Mouse (Mus musculus): ENCODE results near the gene Map4k4. TPM values are rescaled to one million over a fixed set of nuclear protein-coding genes. Genes with fewer than 3 reads are reported as not detected.

Gene Map4k4
- total and polyA plus RNA-seq, 3 experiments = 0.04 to 0.21 TPM; not detected in 1

DNA sequence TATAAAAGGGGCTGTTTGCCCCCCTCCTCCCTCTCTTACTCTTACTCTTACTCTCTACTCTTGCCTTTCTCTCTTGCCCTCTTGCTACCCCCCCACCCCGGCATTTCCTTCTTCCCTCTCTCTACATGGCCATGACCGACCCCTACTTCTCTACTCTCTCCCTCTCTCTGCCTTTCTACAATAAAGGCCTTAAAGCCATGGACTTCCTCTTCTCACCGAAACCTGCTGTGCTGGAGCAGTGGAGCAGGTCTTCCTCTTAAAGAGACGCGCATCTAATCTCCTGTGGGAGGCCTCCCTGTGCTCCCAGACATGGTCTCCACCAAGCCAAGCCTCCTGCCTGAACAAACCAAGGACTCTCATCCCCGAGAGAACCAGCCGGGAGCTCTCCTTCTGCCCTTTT, 154.3 kb downstream of the Map4k4 start:
- Histone ChIP-seq H3K4me1 (ENCODE audit: control insufficient read depth in 1 of 2, insufficient read depth in 2 of 2, low read length in 2 of 2) (no peaks in the 10 kb centered on the region), H3K9ac (ENCODE audit: control insufficient read depth, low read depth, low read length, poor library complexity, severe bottlenecking) (no peak overlapping the region), H3K36me3 (ENCODE audit: control insufficient read depth in 1 of 2, insufficient read depth in 2 of 2, low read length in 2 of 2) (no peaks in the 10 kb centered on the region), H3K4me3 (ENCODE audit: control insufficient read depth in 1 of 2, insufficient read depth in 1 of 2, low read depth in 2 of 2, low read length in 2 of 2) (no peak overlapping the region), H3K27ac (ENCODE audit: control insufficient read depth, low read depth, low read length) (no peak overlapping the region), H3K79me2 (ENCODE audit: control insufficient read depth, insufficient read depth, low read length, poor library complexity) (no peaks in the 10 kb centered on the region), H3K9me3 (replicated peaks; ENCODE audit: insufficient read depth, low read length) (no peaks in the 10 kb centered on the region), H3K27me3 (ENCODE audit: control insufficient read depth in 1 of 2, insufficient read depth in 2 of 2, low read length in 2 of 2) (no peaks in the 10 kb centered on the region)
- TF ChIP-seq EP300 (IDR thresholded peaks at IDR 0.05; ENCODE audit: low read depth in 1 of 2, low read length in 2 of 2) = no peak
- DNase-seq (ENCODE audit: low read depth, low spot score) = no peak

DNA sequence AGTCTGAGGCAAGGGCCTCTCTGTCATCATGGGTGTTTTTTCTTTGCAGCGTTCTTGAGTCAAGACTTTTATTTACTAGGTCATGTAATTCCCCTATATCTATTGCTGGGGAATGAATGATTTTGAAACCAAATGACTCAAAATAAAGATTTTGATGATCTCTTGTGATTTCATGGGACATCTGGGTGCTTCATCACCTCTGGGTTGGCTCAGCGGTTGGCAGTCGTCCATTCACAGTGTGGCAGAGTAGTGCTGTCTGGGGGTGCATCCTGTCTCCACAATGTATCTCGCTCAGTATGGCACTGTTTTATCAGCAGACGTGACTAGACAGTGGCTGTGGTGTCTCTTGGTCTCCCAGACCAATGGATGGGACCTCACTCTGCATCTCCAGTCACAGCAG, 155.2 kb downstream of the Map4k4 start:
- Histone ChIP-seq H3K4me1 (ENCODE audit: control insufficient read depth in 1 of 2, insufficient read depth in 2 of 2, low read length in 2 of 2) (no peaks in the 10 kb centered on the region), H3K79me2 (ENCODE audit: control insufficient read depth, insufficient read depth, low read length, poor library complexity) (no peaks in the 10 kb centered on the region), H3K9ac (ENCODE audit: control insufficient read depth, low read depth, low read length, poor library complexity, severe bottlenecking) (no peak overlapping the region)

DNA sequence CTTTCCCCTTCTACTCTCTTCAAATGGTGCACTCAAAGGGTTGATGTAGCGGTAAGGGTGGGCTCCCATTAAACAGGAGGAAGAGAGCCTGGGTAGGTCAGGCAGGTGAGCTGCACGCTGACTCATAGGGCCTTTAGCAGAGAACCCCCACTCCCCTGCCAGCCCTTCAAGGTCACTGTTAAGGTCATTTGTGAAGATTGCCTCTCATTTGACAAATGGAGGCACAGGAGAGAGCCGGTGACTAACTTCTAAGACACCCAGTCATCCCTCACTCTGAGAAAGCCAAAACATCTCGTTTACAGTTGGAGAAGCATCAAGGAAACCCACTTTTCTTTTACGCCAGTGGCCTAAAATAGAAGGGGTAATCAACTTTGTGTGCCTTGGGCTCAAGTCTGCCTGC, 156.6 kb downstream of the Map4k4 start:
- TF ChIP-seq NELFE (IDR thresholded peaks at IDR 0.05; ENCODE audit: low read depth, low read length) = no peak
- no peak for TF ChIP-seq POLR2AphosphoS2 (IDR thresholded peaks at IDR 0.05; ENCODE audit: low read length)
- no peaks in the 10 kb centered on the region for H3K36me3 ChIP-seq (ENCODE audit: control insufficient read depth in 1 of 2, insufficient read depth in 2 of 2, low read length in 2 of 2)
- no peak overlapping the region for H3K27ac ChIP-seq (ENCODE audit: control insufficient read depth, low read depth, low read length)

More for the DNA sequence above, 155.2 kb downstream of the Map4k4 start:
- no peak for DNase-seq (ENCODE audit: low read depth, low spot score)
- Histone ChIP-seq H3K4me3 (ENCODE audit: control insufficient read depth in 1 of 2, insufficient read depth in 1 of 2, low read depth in 2 of 2, low read length in 2 of 2) (no peak overlapping the region), H3K27me3 (ENCODE audit: control insufficient read depth in 1 of 2, insufficient read depth in 2 of 2, low read length in 2 of 2) (no peaks in the 10 kb centered on the region), H3K9me3 (replicated peaks; ENCODE audit: insufficient read depth, low read length) (no peaks in the 10 kb centered on the region), H3K36me3 (ENCODE audit: control insufficient read depth in 1 of 2, insufficient read depth in 2 of 2, low read length in 2 of 2) (no peaks in the 10 kb centered on the region), H3K27ac (ENCODE audit: control insufficient read depth, low read depth, low read length) (no peak overlapping the region)
- TF ChIP-seq NELFE (IDR thresholded peaks at IDR 0.05; ENCODE audit: low read depth, low read length) = no peak
- TF ChIP-seq MYC (IDR thresholded peaks at IDR 0.05; ENCODE audit: low read depth, low read length) = no peak
- no peak for TF ChIP-seq UBTF (IDR thresholded peaks at IDR 0.05; ENCODE audit: borderline replicate concordance, insufficient read depth, low read depth, low read length)
- no peak for TF ChIP-seq SMC3 (IDR thresholded peaks at IDR 0.05; ENCODE audit: low read depth, low read length)
- no peak for TF ChIP-seq GABPA (IDR thresholded peaks at IDR 0.05; ENCODE audit: low read depth, low read length)
- TF ChIP-seq ZMIZ1 (IDR thresholded peaks at IDR 0.05; ENCODE audit: low read depth, low read length) = no peak
- TF ChIP-seq USF2 (IDR thresholded peaks at IDR 0.05; ENCODE audit: borderline replicate concordance in 1 of 2, insufficient read depth in 1 of 2, low read depth in 1 of 2, low read length in 2 of 2) = no peak
- TF ChIP-seq MEF2A (IDR thresholded peaks at IDR 0.05; ENCODE audit: extremely low read depth, insufficient replicate concordance, low read depth, low read length, poor library complexity, severe bottlenecking) = no peak

More for the DNA sequence above, 156.6 kb downstream of the Map4k4 start:
- Histone ChIP-seq H3K79me2 (ENCODE audit: control insufficient read depth, insufficient read depth, low read length, poor library complexity) (no peaks in the 10 kb centered on the region), H3K4me1 (ENCODE audit: control insufficient read depth in 1 of 2, insufficient read depth in 2 of 2, low read length in 2 of 2) (no peaks in the 10 kb centered on the region), H3K27me3 (ENCODE audit: control insufficient read depth in 1 of 2, insufficient read depth in 2 of 2, low read length in 2 of 2) (no peaks in the 10 kb centered on the region), H3K4me3 (ENCODE audit: control insufficient read depth in 1 of 2, insufficient read depth in 1 of 2, low read depth in 2 of 2, low read length in 2 of 2) (no peak overlapping the region), H3K9ac (ENCODE audit: control insufficient read depth, low read depth, low read length, poor library complexity, severe bottlenecking) (no peak overlapping the region), H3K9me3 (replicated peaks; ENCODE audit: insufficient read depth, low read length) (no peaks in the 10 kb centered on the region)
- DNase-seq (ENCODE audit: low read depth, low spot score) = no peak

Measured in MEL (cell line).